Comparison of ENCODE assay signal across 8 mouse cellular contexts in genomic region chr7:80439032-80439760, GRCm38 (mm10). TPM values are rescaled to one million over a fixed set of nuclear protein-coding genes. Genes with fewer than 3 reads are reported as not detected.
DNase-seq lines count a peak whose midpoint lies in the region; ATAC-seq and TF ChIP-seq lines count a peak whose summit lies in the region.

No protein-coding gene starts in this region.

- H3K9me3 ChIP-seq in forebrain, postnatal 0 days (ENCODE audit: low read length), result no peaks in the 10 kb centered on the region
- no peaks in the 10 kb centered on the region for H3K9me3 ChIP-seq in forebrain, embryonic 10.5 days
- no peaks in the 10 kb centered on the region for H3K9me3 ChIP-seq in limb, embryonic 10.5 days (replicated peaks)

- H3K9ac ChIP-seq in forebrain, postnatal 0 days, result no peak overlapping the region
- no peak overlapping the region for H3K9ac ChIP-seq in liver, adult 2 months (ENCODE audit: low read depth, low read length)

- no peak overlapping the region for H3K4me3 ChIP-seq in forebrain, postnatal 0 days (ENCODE audit: low read depth, low read length)
- H3K4me3 ChIP-seq in forebrain, embryonic 10.5 days, result no peak overlapping the region
- H3K4me3 ChIP-seq in liver, adult 2 months (ENCODE audit: insufficient read depth, low read depth, low read length), result no peak overlapping the region
- H3K4me3 ChIP-seq in limb, embryonic 10.5 days, result no peak overlapping the region

- no peak for TF ChIP-seq POLR2A in liver, adult 2 months (IDR thresholded peaks at IDR 0.05; ENCODE audit: extremely low read depth, insufficient read depth, low read length)

- H3K79me2 ChIP-seq in liver, adult 2 months (ENCODE audit: control insufficient read depth, insufficient read depth, low read length), result no peaks in the 10 kb centered on the region

- no peak for TF ChIP-seq CTCF in forebrain, postnatal 0 days (IDR thresholded peaks at IDR 0.05; ENCODE audit: low read depth)
- TF ChIP-seq CTCF in liver, adult 2 months (IDR thresholded peaks at IDR 0.05; ENCODE audit: low read depth, low read length), result no peak

- H3K27me3 ChIP-seq in forebrain, postnatal 0 days (ENCODE audit: insufficient read depth, low read length), result no peaks in the 10 kb centered on the region
- no peaks in the 10 kb centered on the region for H3K27me3 ChIP-seq in forebrain, embryonic 10.5 days (ENCODE audit: poor library complexity, severe bottlenecking)
- H3K27me3 ChIP-seq in liver, adult 2 months (ENCODE audit: control insufficient read depth, insufficient read depth, low read length), result no peaks in the 10 kb centered on the region
- no peaks in the 10 kb centered on the region for H3K27me3 ChIP-seq in limb, embryonic 10.5 days (ENCODE audit: low read depth, poor library complexity, severe bottlenecking)

- peaks cover 15% of the 10 kb centered on the region for H3K4me1 ChIP-seq in forebrain, postnatal 0 days (ENCODE audit: insufficient read depth)
- H3K4me1 ChIP-seq in forebrain, embryonic 10.5 days, result peaks cover 38% of the 10 kb centered on the region
- H3K4me1 ChIP-seq in liver, adult 2 months (ENCODE audit: control insufficient read depth, insufficient read depth, low read length), result peaks cover 6% of the 10 kb centered on the region; the same call in 1 of the 2 replicates
- H3K4me1 ChIP-seq in limb, embryonic 10.5 days, result peaks cover 57% of the 10 kb centered on the region

- no peak overlapping the region for H3K4me2 ChIP-seq in forebrain, postnatal 0 days (ENCODE audit: low read depth)

- DNase-seq in forebrain, postnatal 0 days, result peak; percentile 49
- DNase-seq in forebrain, embryonic 10.5 days (ENCODE audit: extremely low spot score, low spot score), result no peak
- DNase-seq in liver, adult 2 months (ENCODE audit: extremely low read depth, low read depth, low spot score), result peak; percentile 58
- no peak for DNase-seq in liver
- peak; percentile 73 for DNase-seq in adrenal gland, postnatal 14 days
- peak; percentile 48 for DNase-seq in limb, embryonic 10.5 days (ENCODE audit: low spot score)
- DNase-seq in layer of hippocampus, postnatal 36 days, result no peak
- DNase-seq in left cerebral cortex, adult 11 months (ENCODE audit: low spot score), result no peak

- H3K27ac ChIP-seq in forebrain, postnatal 0 days (ENCODE audit: low read depth, low read length), result no peak overlapping the region
- no peak overlapping the region for H3K27ac ChIP-seq in forebrain, embryonic 10.5 days
- no peak overlapping the region for H3K27ac ChIP-seq in liver, adult 2 months (replicated peaks; ENCODE audit: insufficient read depth, low read depth, low read length)
- H3K27ac ChIP-seq in limb, embryonic 10.5 days, result peak overlapping the region; percentile 54; the same call in 1 of the 2 replicates

- no peaks in the 10 kb centered on the region for H3K36me3 ChIP-seq in forebrain, postnatal 0 days (ENCODE audit: insufficient read depth)
- no peaks in the 10 kb centered on the region for H3K36me3 ChIP-seq in forebrain, embryonic 10.5 days (replicated peaks)
- no peaks in the 10 kb centered on the region for H3K36me3 ChIP-seq in liver, adult 2 months (ENCODE audit: control insufficient read depth, insufficient read depth, low read length)
- no peaks in the 10 kb centered on the region for H3K36me3 ChIP-seq in limb, embryonic 10.5 days

- 36% methylated on average over 15 of the region's 15 CpGs for WGBS in forebrain, postnatal 0 days
- 41% methylated on average over 15 of the region's 15 CpGs for WGBS in forebrain, embryonic 10.5 days
- 42% methylated on average over 15 of the region's 15 CpGs for WGBS in liver, adult 2 months
- WGBS in limb, embryonic 10.5 days, result 34% methylated on average over 14 of the region's 15 CpGs

- 0 out of 2 replicates have a peak, but pooled peaks have one; percentile 23 for ATAC-seq in forebrain, postnatal 0 days

RNA-seq across cellular contexts. Expression of gene Furin, which starts 34.0 kb away (rescaled TPM):
- total RNA-seq in forebrain, postnatal 0 days (2014; rRNA removed), result 16.9 and 21.8 TPM in 2 replicates
- polyA plus RNA-seq in forebrain, postnatal 0 days (2015; fragmentation: Nextera tagmentation; extraction: Ambion mirVana), result 6.8 and 7.7 TPM in 2 replicates
- polyA plus RNA-seq in forebrain, embryonic 10.5 days (2016; fragmentation: Nextera tagmentation; extraction: Ambion mirVana), result 3.3 and 3.9 TPM in 2 replicates
- total RNA-seq in liver, adult 2 months (2014; rRNA removed), result 26.5 and 42.6 TPM in 2 replicates
- 152 and 163 TPM in 2 replicates for polyA plus RNA-seq in liver, adult 2 months (2012; rRNA removed)
- total RNA-seq in adrenal gland, postnatal 14 days (2021), result 138 and 140 TPM in 2 replicates
- polyA plus RNA-seq in limb, embryonic 10.5 days (2016; fragmentation: Nextera tagmentation; extraction: Ambion mirVana), result 8.8 and 9.4 TPM in 2 replicates
- total RNA-seq in layer of hippocampus, postnatal 36 days (2021), result 10 to 100 TPM; 39.7 to 45.4 TPM

RNA-seq across cellular contexts. Expression of gene Fes, which starts 51.5 kb away (rescaled TPM):
- total RNA-seq in forebrain, postnatal 0 days (2014; rRNA removed), result 4.5 and 6.4 TPM in 2 replicates
- polyA plus RNA-seq in forebrain, postnatal 0 days (2015; fragmentation: Nextera tagmentation; extraction: Ambion mirVana), result 2.5 and 2.8 TPM in 2 replicates
- 7.2 and 9.2 TPM in 2 replicates for polyA plus RNA-seq in forebrain, embryonic 10.5 days (2016; fragmentation: Nextera tagmentation; extraction: Ambion mirVana)
- total RNA-seq in liver, adult 2 months (2014; rRNA removed), result 4.6 and 9.9 TPM in 2 replicates
- 5.8 and 9.6 TPM in 2 replicates for polyA plus RNA-seq in liver, adult 2 months (2012; rRNA removed)
- 12.8 and 13.0 TPM in 2 replicates for total RNA-seq in adrenal gland, postnatal 14 days (2021)
- 7.6 and 13.2 TPM in 2 replicates for polyA plus RNA-seq in limb, embryonic 10.5 days (2016; fragmentation: Nextera tagmentation; extraction: Ambion mirVana)
- 1 to 10 TPM; 5.5 to 7.8 TPM for total RNA-seq in layer of hippocampus, postnatal 36 days (2021)

Comparison
In these comparisons a context has a peak if more than half of its experiments do, and no peak if none do; other contexts are left out.
1. DNase-seq: peak in forebrain, postnatal 0 days (single experiment), liver, adult 2 months (single experiment), adrenal gland, postnatal 14 days (single experiment) and limb, embryonic 10.5 days (single experiment); none in forebrain, embryonic 10.5 days (single experiment), liver (single experiment), layer of hippocampus, postnatal 36 days (0 of 2) and left cerebral cortex, adult 11 months (single experiment).